Mouse (Mus musculus) ES-Bruce4 (cell line): Measurements from ENCODE around the gene Pde4dip.

Experiments used
- EP300 ChIP-seq: IDR thresholded peaks from 2 replicates; pipeline ENCODE4 v1.6.1; 2011; ENCODE audit warnings: low read depth, low read length; ENCODE audit not compliant: insufficient read depth
- POLR2A ChIP-seq: IDR thresholded peaks from one replicate; pipeline ENCODE4 v1.8.1; 2011; ENCODE audit warnings: low read length; ENCODE audit not compliant: insufficient read depth

- TF ChIP-seq POLR2A, result no peak
- no peak for TF ChIP-seq EP300
These were observed 183.0 kb downstream of the Pde4dip start for GRCm38 (mm10) chr3:97705508-97705907.
